11 mouse cellular contexts compared by ENCODE assay signal in genomic region chr10:84054551-84055336, GRCm38 (mm10).
DNase-seq lines count a peak whose midpoint lies in the region; ATAC-seq lines count a peak whose summit lies in the region.
"Had no signal": no experiment of that assay in that cellular context is flagged by ENCODE, and none has a peak within 500 bp of the region (broad histone marks: within the 10 kb centered on the region; RNA-seq: fewer than 3 reads in every experiment).

No protein-coding gene starts in this region.

- H3K27ac ChIP-seq in midbrain, embryonic 11.5 days (ENCODE audit: low read depth, low read length) = no peak overlapping the region
- no peak overlapping the region for H3K27ac ChIP-seq in midbrain, embryonic 16.5 days (ENCODE audit: low read length)
- H3K27ac ChIP-seq: liver, embryonic 14.5 days had no signal

- H3K4me3 ChIP-seq in midbrain, embryonic 11.5 days (ENCODE audit: low read depth, low read length) = no peak overlapping the region
- no peak overlapping the region for H3K4me3 ChIP-seq in midbrain, embryonic 16.5 days (ENCODE audit: low read depth, low read length)

- no peaks in the 10 kb centered on the region for H3K36me3 ChIP-seq in midbrain, embryonic 11.5 days (ENCODE audit: control insufficient read depth, insufficient read depth, low read length)
- no peaks in the 10 kb centered on the region for H3K36me3 ChIP-seq in midbrain, embryonic 16.5 days (ENCODE audit: control insufficient read depth, insufficient read depth, low read length)

- no peak overlapping the region for H3K4me2 ChIP-seq in midbrain, embryonic 11.5 days
- no peak overlapping the region for H3K4me2 ChIP-seq in midbrain, embryonic 16.5 days (ENCODE audit: low read length)

- peaks cover 4% of the 10 kb centered on the region; the same call in 1 of the 2 replicates for H3K4me1 ChIP-seq in midbrain, embryonic 11.5 days (ENCODE audit: control insufficient read depth, insufficient read depth, low read length)
- peaks cover 2% of the 10 kb centered on the region for H3K4me1 ChIP-seq in midbrain, embryonic 16.5 days (ENCODE audit: control insufficient read depth, insufficient read depth, low read length)

- peak; percentile 39 to 57 for DNase-seq in frontal cortex, postnatal 36 days (ENCODE audit: low spot score in 2 of 2)
- DNase-seq in frontal cortex, postnatal 14 days (ENCODE audit: low spot score in 2 of 2) = no peak
- DNase-seq in midbrain, embryonic 11.5 days (ENCODE audit: low spot score, missing footprints) = peak; percentile 28
- peak; percentile 59 for DNase-seq in layer of hippocampus, adult 11-12 months (ENCODE audit: low spot score)
- peak; percentile 44 for DNase-seq in telencephalon, adult 2 months (ENCODE audit: low read depth, low spot score)
- DNase-seq in urinary bladder, adult 2 months (ENCODE audit: low spot score) = no peak
- DNase-seq: adrenal gland, postnatal 14 days had no signal

- no peak overlapping the region for H3K9ac ChIP-seq in midbrain, embryonic 11.5 days (ENCODE audit: low read length)
- H3K9ac ChIP-seq in midbrain, embryonic 16.5 days (ENCODE audit: low read depth, low read length) = no peak overlapping the region
- H3K9ac ChIP-seq: liver, embryonic 14.5 days had no signal

- no peak for ATAC-seq in midbrain, embryonic 11.5 days (ENCODE audit: low FRiP score)
- no peak for ATAC-seq in midbrain, embryonic 16.5 days
- no peak for ATAC-seq in megakaryocyte progenitor cell, adult 5-6 weeks (replicated peaks; ENCODE audit: poor library complexity)
- ATAC-seq: CD4-positive, CD25-positive, alpha-beta regulatory T cell, adult 4 months had no signal

- no peaks in the 10 kb centered on the region for H3K27me3 ChIP-seq in midbrain, embryonic 11.5 days (ENCODE audit: control insufficient read depth, insufficient read depth, low read length)
- H3K27me3 ChIP-seq in midbrain, embryonic 16.5 days (ENCODE audit: control insufficient read depth, insufficient read depth, low read depth, low read length) = no peaks in the 10 kb centered on the region

- WGBS in midbrain, embryonic 11.5 days = 75% methylated on average over 6 of the region's 6 CpGs
- 61% methylated on average over 6 of the region's 6 CpGs for WGBS in midbrain, embryonic 16.5 days

- H3K9me3 ChIP-seq in midbrain, embryonic 11.5 days (ENCODE audit: control insufficient read depth, low read length) = no peaks in the 10 kb centered on the region
- H3K9me3 ChIP-seq in midbrain, embryonic 16.5 days (replicated peaks; ENCODE audit: control insufficient read depth, low read length, poor library complexity, severe bottlenecking) = no peaks in the 10 kb centered on the region

Comparison
In these comparisons a context has a peak if more than half of its experiments do, and no peak if none do; other contexts are left out.
1. DNase-seq: peak in frontal cortex, postnatal 36 days (2 of 2), midbrain, embryonic 11.5 days (single experiment), layer of hippocampus, adult 11-12 months (single experiment) and telencephalon, adult 2 months (single experiment); none in frontal cortex, postnatal 14 days (0 of 2) and urinary bladder, adult 2 months (single experiment).